Mouse (Mus musculus) hindbrain, embryonic 15.5 days (tissue): ENCODE measurements around the gene Calhm1. TPM values are rescaled to one million over a fixed set of nuclear protein-coding genes. Genes with fewer than 3 reads are reported as not detected.

Source experiments
- ATAC-seq: fragments of 200-750 bp; cut with Nextera tagmentation; 2 replicates; pipeline ENCODE4 v1.8.0; 2017; ENCODE audit warnings: low read depth, moderate number of reproducible peaks, moderate TSS enrichment; ENCODE audit not compliant: low FRiP score
- H3K27ac ChIP-seq: fragments of 300-500 bp; sonication (generic); replicated peaks from 2 replicates; pipeline ENCODE4 v1.5.1; 2015; ENCODE audit warnings: mild to moderate bottlenecking, inconsistent platforms
- H3K27me3 ChIP-seq: fragments of 300-500 bp; sonication (generic); 2 replicates; pipeline ENCODE4 v1.6.1; 2015; ENCODE audit warnings: control low read depth, inconsistent platforms
- H3K36me3 ChIP-seq: fragments of 300-500 bp; sonication (generic); 2 replicates; pipeline ENCODE4 v1.6.1; 2015; ENCODE audit warnings: control low read depth, inconsistent platforms
- H3K4me1 ChIP-seq: fragments of 300-500 bp; sonication (generic); replicated peaks from 2 replicates; pipeline ENCODE4 v1.6.1; 2015; ENCODE audit warnings: control low read depth, inconsistent platforms
- H3K4me2 ChIP-seq: fragments of 300-500 bp; sonication (generic); 2 replicates; pipeline ENCODE4 v1.6.1; 2015; ENCODE audit warnings: moderate library complexity, mild to moderate bottlenecking, inconsistent platforms
- H3K4me3 ChIP-seq: fragments of 300-500 bp; sonication (generic); 2 replicates; pipeline ENCODE4 v1.5.1; 2015; ENCODE audit warnings: mild to moderate bottlenecking, inconsistent platforms
- H3K9ac ChIP-seq: fragments of 300-500 bp; sonication (generic); 2 replicates; pipeline ENCODE4 v1.6.1; 2015; ENCODE audit warnings: inconsistent platforms
- H3K9me3 ChIP-seq: fragments of 300-500 bp; sonication (generic); 2 replicates; pipeline ENCODE4 v1.6.1; 2016; ENCODE audit warnings: control low read depth, inconsistent platforms
- WGBS: fragments of 180-500 bp; shearing (Covaris S2); methylation state at CpG from one replicate; pipeline ENCODE4 v1.1.7; 2015; 5-methylcytosine and 5-hydroxymethylcytosine counted together
- polyA plus RNA-seq: library from polyadenylated mRNA; unstranded; fragments of >200 nt; fragmentation: Nextera tagmentation; extraction: Ambion mirVana; gene quantifications from 2 replicates; pipeline ENCODE4 v1.2.1, GENCODE M21; 2015

Gene Calhm1
- polyA plus RNA-seq, 1 experiment from 2014 or later = not detected

DNA sequence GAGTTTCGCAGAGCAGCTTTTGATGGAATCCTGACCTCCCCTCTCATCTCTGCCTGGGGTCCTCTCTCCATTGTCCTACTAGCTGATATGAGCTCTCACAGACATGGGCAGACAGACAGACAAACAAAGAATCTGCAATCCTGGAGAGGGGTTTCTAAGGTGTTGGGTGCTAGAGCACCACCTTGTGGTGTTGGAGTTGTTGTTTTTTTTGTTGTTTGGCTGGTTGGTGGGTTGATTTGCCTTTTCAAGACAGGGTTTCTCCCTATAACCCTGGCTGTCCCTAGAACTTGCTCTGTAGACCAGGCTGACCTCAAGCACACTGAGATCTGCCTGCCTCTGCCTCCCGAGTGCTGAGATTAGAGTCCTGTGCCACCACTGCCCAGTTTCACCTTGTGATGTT, 31.4 kb upstream of the Calhm1 start:
- H3K9ac ChIP-seq = no peak overlapping the region
- whole genome bisulfite sequencing = 66% methylated on average over 2 of the region's 2 CpGs
- ATAC-seq = no peak

DNA sequence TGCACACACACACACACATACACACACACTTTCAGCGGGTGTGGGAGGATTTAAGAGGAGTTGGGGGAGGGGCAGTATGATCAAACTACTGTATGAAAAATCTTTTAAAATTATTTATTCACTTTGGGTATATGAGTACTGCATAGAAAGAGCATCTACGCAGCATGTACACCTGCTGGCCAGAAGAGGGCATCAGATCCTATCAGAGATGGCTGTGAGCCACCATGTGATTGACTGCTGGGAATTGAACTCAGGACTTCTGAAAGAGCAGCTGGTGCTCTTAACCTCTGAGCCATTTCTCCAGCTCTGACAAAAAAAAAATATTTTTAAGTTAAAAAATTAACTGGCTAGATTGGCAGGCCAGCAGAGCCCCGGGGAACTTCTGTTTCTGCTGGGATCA, 30.5 kb upstream of the Calhm1 start:
- no peak overlapping the region for H3K27ac ChIP-seq
- no peak for ATAC-seq
- WGBS = 51% methylated on average over 3 of the region's 3 CpGs

More for the DNA sequence above, 31.4 kb upstream of the Calhm1 start:
- no peaks in the 10 kb centered on the region for H3K36me3 ChIP-seq
- no peak overlapping the region for H3K4me3 ChIP-seq
- no peak overlapping the region for H3K27ac ChIP-seq
- no peak overlapping the region for H3K4me2 ChIP-seq
- no peaks in the 10 kb centered on the region for H3K9me3 ChIP-seq
- no peaks in the 10 kb centered on the region for H3K27me3 ChIP-seq
- H3K4me1 ChIP-seq = peaks cover 17% of the 10 kb centered on the region

GRCm38 (mm10) chr19:47168793-47169412, 24.8 kb upstream of the Calhm1 start:
- Histone ChIP-seq H3K9ac (no peak overlapping the region), H3K27me3 (no peaks in the 10 kb centered on the region), H3K9me3 (no peaks in the 10 kb centered on the region), H3K4me1 (peaks cover 7% of the 10 kb centered on the region), H3K27ac (no peak overlapping the region), H3K36me3 (no peaks in the 10 kb centered on the region), H3K4me3 (no peak overlapping the region), H3K4me2 (peak overlapping the region; percentile 30)
- ATAC-seq = peak; percentile 61; the same call in 1 of the 2 replicates
- WGBS = 24% methylated on average over 11 of the region's 11 CpGs

More for the DNA sequence above, 30.5 kb upstream of the Calhm1 start:
- no peaks in the 10 kb centered on the region for H3K27me3 ChIP-seq
- peaks cover 7% of the 10 kb centered on the region for H3K4me1 ChIP-seq
- no peaks in the 10 kb centered on the region for H3K36me3 ChIP-seq
- no peak overlapping the region for H3K4me2 ChIP-seq
- H3K4me3 ChIP-seq = no peak overlapping the region
- H3K9ac ChIP-seq = no peak overlapping the region
- no peaks in the 10 kb centered on the region for H3K9me3 ChIP-seq

DNA sequence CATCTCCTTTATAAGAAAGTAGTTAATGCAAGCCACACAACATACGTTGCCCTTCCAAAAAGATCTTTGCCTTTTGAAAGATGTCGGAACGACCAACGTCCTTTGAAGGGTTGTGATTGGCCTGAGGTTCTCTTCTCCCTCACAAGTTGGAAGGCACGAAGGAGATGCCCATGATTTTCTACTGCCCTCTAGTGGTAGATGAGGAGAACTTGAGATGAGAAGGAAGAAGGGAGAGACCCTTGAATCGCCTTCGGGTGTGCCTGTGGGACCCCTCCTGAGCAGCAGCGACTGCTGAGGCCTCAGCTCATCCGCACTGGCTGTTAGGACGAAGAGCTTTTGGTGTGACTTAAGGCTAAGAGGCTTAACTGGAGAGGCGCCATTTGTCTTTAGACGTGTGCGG, 24.2 kb upstream of the Calhm1 start:
- H3K27ac ChIP-seq = no peak overlapping the region
- no peak for ATAC-seq
- H3K9me3 ChIP-seq = no peaks in the 10 kb centered on the region
- H3K4me1 ChIP-seq = peaks cover 7% of the 10 kb centered on the region
- H3K9ac ChIP-seq = no peak overlapping the region
- 13% methylated on average over 13 of the region's 13 CpGs for WGBS
- H3K27me3 ChIP-seq = no peaks in the 10 kb centered on the region
- H3K4me2 ChIP-seq = peak overlapping the region; percentile 30
- no peak overlapping the region for H3K4me3 ChIP-seq
- H3K36me3 ChIP-seq = no peaks in the 10 kb centered on the region

DNA sequence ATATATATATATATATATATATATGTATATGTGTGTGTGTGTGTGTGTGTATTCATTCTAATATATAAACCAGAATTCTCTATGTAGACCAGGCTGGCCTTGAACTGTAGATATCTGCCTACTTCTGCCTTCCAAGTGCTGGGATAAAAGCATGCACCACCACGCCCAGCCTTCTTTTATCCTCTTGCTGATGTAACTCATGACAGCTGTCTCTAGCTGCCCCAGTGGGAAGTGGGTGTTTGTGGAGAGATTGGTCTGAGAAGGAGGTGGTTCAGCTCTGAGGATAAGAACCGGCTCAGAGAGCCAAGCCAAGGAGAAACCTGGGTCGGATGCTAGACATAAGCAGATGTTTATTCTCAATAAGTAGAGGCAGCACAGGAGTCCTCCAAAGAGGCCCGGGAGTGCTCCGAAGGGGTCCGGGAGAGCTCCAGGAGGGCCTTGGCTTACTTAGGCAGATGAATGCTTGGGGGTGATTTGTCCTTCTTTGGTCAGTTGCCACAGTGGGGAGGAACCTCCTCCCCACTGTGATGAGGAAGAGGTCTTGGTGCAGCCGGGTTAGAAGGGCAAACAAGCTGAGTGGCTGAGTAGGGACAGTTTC, 23.7 kb upstream of the Calhm1 start:
- no peak overlapping the region for H3K4me3 ChIP-seq
- H3K27me3 ChIP-seq = no peaks in the 10 kb centered on the region
- H3K27ac ChIP-seq = no peak overlapping the region
- H3K4me1 ChIP-seq = peaks cover 7% of the 10 kb centered on the region
- 59% methylated on average over 7 of the region's 7 CpGs for WGBS
- H3K9ac ChIP-seq = no peak overlapping the region
- no peaks in the 10 kb centered on the region for H3K9me3 ChIP-seq
- no peak for ATAC-seq
- no peak overlapping the region for H3K4me2 ChIP-seq
- H3K36me3 ChIP-seq = no peaks in the 10 kb centered on the region

GRCm38 (mm10) chr19:47166758-47167157, 22.7 kb upstream of the Calhm1 start:
- Histone ChIP-seq H3K27ac (no peak overlapping the region), H3K36me3 (no peaks in the 10 kb centered on the region), H3K9ac (no peak overlapping the region), H3K4me1 (peaks cover 7% of the 10 kb centered on the region), H3K4me2 (no peak overlapping the region), H3K9me3 (no peaks in the 10 kb centered on the region), H3K4me3 (no peak overlapping the region), H3K27me3 (no peaks in the 10 kb centered on the region)
- 13% methylated on average over 3 of the region's 3 CpGs for WGBS
- ATAC-seq = no peak

DNA sequence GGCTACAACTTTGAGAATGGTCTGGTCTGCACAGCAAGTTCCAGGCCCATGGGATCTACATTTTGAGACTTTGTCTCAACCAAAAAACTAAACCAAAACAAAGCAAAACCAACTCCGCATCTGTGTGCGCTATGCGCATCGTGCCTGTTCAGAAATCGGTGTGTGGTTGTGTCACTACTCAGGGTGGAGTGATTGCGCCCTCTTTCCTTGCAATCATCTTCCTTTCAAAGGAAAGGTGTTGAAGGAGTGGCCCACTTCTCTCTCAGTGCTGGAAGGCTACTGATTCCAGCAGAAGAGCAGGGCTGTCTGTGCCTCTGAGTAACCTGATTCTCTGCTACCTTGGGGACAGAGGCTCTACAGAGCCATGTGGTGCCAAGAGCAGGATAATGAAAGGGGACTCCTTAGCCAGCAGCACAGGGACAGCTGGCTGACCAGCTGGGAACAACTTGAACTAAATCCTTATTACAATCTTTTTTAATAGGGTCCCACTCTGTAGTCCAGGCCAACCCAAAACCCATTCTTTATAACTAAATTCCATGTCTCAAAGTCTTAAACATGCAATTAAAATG, 19.2 kb upstream of the Calhm1 start:
- ATAC-seq = no peak
- whole genome bisulfite sequencing = 95% methylated on average over 6 of the region's 6 CpGs
- H3K36me3 ChIP-seq = no peaks in the 10 kb centered on the region

GRCm38 (mm10) chr19:47161669-47162068, 17.6 kb upstream of the Calhm1 start:
- no peak overlapping the region for H3K9ac ChIP-seq
- no peak for ATAC-seq
- H3K27me3 ChIP-seq = no peaks in the 10 kb centered on the region
- H3K27ac ChIP-seq = no peak overlapping the region
- no peak overlapping the region for H3K4me3 ChIP-seq
- no peak overlapping the region for H3K4me2 ChIP-seq
- no peaks in the 10 kb centered on the region for H3K9me3 ChIP-seq
- H3K4me1 ChIP-seq = no peaks in the 10 kb centered on the region
- 58% methylated on average over 4 of the region's 4 CpGs for WGBS
- no peaks in the 10 kb centered on the region for H3K36me3 ChIP-seq

More for the DNA sequence above, 19.2 kb upstream of the Calhm1 start:
- Histone ChIP-seq H3K9ac (no peak overlapping the region), H3K4me3 (no peak overlapping the region), H3K4me2 (no peak overlapping the region), H3K4me1 (peaks cover under 1% of the 10 kb centered on the region; the same call in 1 of the 2 replicates), H3K9me3 (no peaks in the 10 kb centered on the region), H3K27ac (no peak overlapping the region), H3K27me3 (no peaks in the 10 kb centered on the region)

- H3K4me3 ChIP-seq = no peak within 1 kb of the TSS
- WGBS = 78% methylated on average over 11 of the region's 11 CpGs
- no peak within 1 kb of the TSS for H3K9ac ChIP-seq
- H3K4me1 ChIP-seq = no peaks in the 10 kb centered on the region
- ATAC-seq = no peak
- H3K9me3 ChIP-seq = no peaks in the 10 kb centered on the region
- H3K27me3 ChIP-seq = no peaks in the 10 kb centered on the region
- H3K27ac ChIP-seq = no peak within 1 kb of the TSS
- H3K36me3 ChIP-seq = no peaks in the 10 kb centered on the region
- H3K4me2 ChIP-seq = no peak within 1 kb of the TSS
Observed at GRCm38 (mm10) chr19:47157664-47158063, 13.6 kb upstream of the Calhm1 start, which contains the start of gene Calhm3. Gene Calhm3 (minus strand): TSS chr19:47157764.

GRCm38 (mm10) chr19:47153767-47154166, 9.7 kb upstream of the Calhm1 start:
- 93% methylated on average over 7 of the region's 7 CpGs for WGBS
- peaks cover 9% of the 10 kb centered on the region for H3K4me1 ChIP-seq
- H3K4me2 ChIP-seq = no peak overlapping the region
- no peak for ATAC-seq
- H3K9ac ChIP-seq = no peak overlapping the region
- H3K27ac ChIP-seq = no peak overlapping the region
- H3K36me3 ChIP-seq = no peaks in the 10 kb centered on the region
- H3K9me3 ChIP-seq = no peaks in the 10 kb centered on the region
- no peaks in the 10 kb centered on the region for H3K27me3 ChIP-seq
- H3K4me3 ChIP-seq = no peak overlapping the region

DNA sequence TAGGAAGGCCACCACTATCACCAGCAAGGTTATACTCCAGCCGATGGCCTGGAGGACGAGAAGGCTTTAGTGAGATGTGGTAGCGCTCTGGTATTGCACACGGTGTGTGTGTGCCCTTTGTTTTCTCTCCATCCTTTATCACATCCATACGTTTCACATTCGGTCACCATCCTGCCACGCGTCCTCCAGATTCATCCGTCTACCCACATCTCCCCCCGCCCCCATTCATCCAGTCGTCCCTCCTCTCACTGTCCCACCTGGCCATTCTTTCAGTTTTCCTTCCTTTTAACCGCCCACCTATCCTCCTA, 8.0 kb upstream of the Calhm1 start:
- no peak for ATAC-seq
- 68% methylated on average over 12 of the region's 12 CpGs for WGBS

DNA sequence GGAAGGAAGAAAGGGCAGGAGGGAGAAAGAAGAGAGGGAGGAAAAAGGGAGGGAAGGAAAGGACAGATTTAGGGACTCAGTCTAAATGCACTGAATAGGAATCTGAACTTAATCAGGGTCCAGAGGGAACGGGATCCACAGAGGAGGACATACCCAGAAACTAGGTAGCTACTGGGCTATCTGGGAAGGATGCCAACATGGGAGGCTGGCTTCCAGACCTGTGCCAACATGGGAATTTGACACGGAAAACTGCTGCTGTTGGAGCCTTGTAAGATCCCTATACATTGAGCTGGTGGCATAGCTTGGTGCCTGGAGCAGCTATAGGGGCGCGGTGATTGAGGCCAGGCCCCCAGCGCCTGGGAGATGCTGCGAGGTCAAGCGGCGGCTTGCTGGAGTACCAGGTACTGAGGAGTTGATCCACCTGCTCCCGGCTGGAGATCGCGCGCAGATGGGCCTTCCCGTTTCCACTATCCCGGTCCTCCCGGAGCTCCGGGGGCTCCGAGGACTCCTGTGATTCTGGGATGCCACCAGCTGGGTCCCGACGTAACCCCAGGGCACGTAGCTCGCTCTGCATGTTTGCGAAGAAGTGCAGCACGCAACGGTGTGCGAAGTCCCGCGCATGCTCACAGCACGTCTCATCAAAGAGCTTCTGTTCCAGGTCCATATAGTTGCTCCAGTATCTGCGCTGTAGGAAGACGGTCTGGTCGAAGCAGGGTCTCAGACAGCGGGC, 7.4 kb upstream of the Calhm1 start:
- Histone ChIP-seq H3K27ac (peak overlapping the region; percentile 1; the same call in 1 of the 2 replicates), H3K27me3 (no peaks in the 10 kb centered on the region), H3K4me1 (peaks cover 9% of the 10 kb centered on the region), H3K4me2 (peak overlapping the region; percentile 74), H3K9me3 (no peaks in the 10 kb centered on the region), H3K4me3 (peak overlapping the region; percentile 41), H3K9ac (peak overlapping the region; percentile 47), H3K36me3 (no peaks in the 10 kb centered on the region)
- ATAC-seq = peak; percentile 73; the same call in 1 of the 2 replicates
- WGBS = 25% methylated on average over 32 of the region's 32 CpGs

More for the DNA sequence above, 8.0 kb upstream of the Calhm1 start:
- Histone ChIP-seq H3K4me3 (peak overlapping the region; percentile 41), H3K4me1 (peaks cover 9% of the 10 kb centered on the region), H3K27me3 (no peaks in the 10 kb centered on the region), H3K4me2 (peak overlapping the region; percentile 74), H3K9me3 (no peaks in the 10 kb centered on the region), H3K36me3 (no peaks in the 10 kb centered on the region), H3K9ac (peak overlapping the region; percentile 47; the same call in 1 of the 2 replicates), H3K27ac (peak overlapping the region; percentile 1; the same call in 1 of the 2 replicates)
